Mouse (Mus musculus): Measurements from ENCODE around the gene 2010109A12Rik.
A peak's percentile ranks its signal among the peaks of the same experiment; 100 is the strongest.

2010109A12Rik gene

DNA sequence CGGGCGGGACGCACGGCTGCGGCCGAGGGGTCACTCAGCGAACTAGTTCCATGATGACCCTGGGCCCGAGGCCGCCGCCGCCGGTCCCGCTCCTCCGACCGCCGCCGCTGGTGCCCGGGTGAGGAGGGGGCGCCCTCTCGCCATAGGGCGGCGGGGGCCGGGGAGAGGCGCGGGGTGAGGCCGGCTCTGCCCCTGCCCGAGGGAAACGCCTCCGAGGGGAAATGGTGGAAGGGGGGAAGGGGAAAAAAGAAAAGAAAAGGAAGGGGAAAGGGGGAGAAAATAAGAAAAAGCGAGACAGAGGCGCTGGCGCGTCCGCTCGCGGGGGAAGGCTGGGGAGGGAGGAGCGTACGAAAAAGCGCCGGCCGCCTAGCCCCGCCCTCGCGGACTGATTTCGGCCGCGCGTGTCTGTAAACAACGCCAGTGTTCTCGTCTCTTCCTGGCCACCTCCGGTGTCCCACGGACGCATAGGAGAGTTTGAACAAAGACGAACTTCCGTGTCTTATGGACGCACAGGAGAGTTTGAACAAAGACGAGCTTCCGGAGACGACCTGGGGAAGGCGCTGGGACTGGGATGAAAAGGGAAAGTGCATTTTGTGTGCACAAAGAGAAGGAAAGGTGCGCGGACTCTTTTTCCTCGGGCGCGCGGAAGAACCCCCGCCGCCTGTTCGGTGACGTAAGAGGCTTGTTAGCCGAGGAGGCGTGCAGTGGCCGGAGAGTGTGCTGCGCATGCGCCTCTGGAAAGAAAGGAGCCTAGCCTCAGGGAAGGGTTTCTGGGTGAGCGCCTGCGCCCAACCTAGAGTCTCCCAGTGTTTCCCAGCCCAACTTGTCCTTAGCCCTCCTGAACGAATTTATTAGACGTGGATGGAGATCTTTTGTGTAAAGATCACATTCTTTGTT lies at the start of gene 2010109A12Rik, which contains the start of gene Ccni:
Gene 2010109A12Rik, plus strand, starts transcription at position 410 of the 897 bp plus-strand sequence.
Gene Ccni, minus strand, starts transcription at position 387 of the 897 bp plus-strand sequence.
- peak; percentile 97 for DNase-seq (ENCODE audit: low read depth, low spot score)

GRCm38 (mm10) chr5:93163541-93163940 lies 42.8 kb upstream of the 2010109A12Rik start:
- peak; percentile 59 for DNase-seq (ENCODE audit: low read depth, low spot score)

GRCm38 (mm10) chr5:93167919-93168516 lies 38.3 kb upstream of the 2010109A12Rik start:
- DNase-seq (ENCODE audit: low read depth, low spot score): no peak

DNA sequence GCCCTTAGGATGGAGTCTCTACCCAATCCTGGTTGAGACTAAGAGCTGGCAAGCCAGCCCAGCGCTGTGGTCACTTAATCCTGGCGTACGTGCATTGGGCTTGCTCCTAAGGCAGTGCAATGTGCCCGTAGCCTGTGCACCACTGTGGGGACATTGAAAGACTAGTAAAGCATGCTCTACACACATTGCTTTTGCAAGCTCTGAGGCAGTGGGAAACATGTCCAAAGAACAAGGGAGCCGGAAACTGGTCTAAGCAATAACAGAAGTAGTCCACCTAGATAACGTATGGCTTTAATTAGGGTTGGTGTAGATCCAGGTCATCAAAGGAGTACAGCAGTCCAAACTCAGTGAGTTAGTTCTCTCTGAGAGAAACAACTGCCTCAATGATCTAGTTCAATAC lies 37.7 kb upstream of the 2010109A12Rik start:
- no peak for DNase-seq (ENCODE audit: low read depth, low spot score)

DNA sequence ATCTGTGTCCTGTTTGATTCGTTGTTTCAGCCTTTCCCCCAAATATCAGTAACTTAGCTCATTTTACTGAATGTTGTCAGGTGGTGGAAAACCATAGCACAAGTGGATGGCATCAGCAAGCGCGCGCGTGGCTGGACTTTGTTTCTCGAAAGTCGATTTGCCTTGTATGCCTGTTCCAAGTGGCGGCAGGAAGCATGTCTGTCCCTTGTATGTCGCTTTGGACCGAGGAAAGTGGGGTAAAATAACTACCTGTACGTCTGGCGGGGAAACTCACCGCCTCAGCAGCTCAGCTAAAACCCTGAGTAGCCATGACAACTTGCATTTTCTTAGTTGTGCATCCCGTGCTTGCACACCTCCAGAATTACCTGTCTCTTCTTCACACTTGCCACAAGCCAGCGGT lies 34.9 kb upstream of the 2010109A12Rik start:
- no peak for DNase-seq (ENCODE audit: low read depth, low spot score)

DNA sequence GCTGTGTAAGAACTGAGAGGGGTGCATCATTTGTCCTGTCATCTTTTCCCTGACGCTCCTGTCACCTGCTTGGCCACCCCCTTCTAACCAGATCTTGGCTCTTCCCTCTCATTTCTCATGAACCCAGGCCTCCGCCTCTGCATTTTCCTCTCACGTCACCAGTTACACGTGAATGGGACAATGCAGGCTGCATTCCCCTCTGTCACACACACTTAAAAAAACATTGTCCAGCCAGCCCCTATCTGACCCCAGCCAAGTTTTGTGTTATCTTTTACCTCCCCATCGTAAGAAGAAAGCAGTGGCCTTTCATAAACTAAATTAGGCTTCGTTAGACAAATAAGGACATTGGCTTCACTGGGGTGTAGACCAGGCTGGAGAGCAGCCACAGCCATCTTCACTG lies 33.8 kb upstream of the 2010109A12Rik start:
- DNase-seq (ENCODE audit: low read depth, low spot score): no peak

- no peak for DNase-seq (ENCODE audit: low read depth, low spot score)
Measured at GRCm38 (mm10) chr5:93174675-93175074, 31.6 kb upstream of the 2010109A12Rik start.

DNA sequence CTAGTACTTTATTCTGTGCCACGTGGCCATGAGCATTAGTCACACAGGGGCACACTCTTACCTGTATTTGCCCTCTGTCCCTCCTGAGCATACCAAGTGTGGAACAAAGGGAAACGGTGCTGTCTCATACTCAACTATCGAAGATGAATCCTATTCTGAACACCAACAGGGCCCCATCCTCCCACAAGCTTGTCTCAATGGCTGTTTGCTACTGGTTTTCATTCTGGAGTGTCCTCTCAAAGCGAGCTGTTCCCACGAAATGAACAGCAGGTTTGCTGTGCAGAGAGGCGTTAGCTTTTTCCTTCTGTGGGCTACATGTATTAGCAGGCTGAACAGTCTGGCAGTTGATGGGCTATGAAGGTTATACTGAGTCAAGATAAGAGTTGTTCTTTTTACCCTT lies 27.7 kb upstream of the 2010109A12Rik start:
- DNase-seq (ENCODE audit: low read depth, low spot score): no peak

- peak; percentile 62 for DNase-seq (ENCODE audit: low read depth, low spot score)
Measured at GRCm38 (mm10) chr5:93180252-93180651, 26.1 kb upstream of the 2010109A12Rik start.

DNA sequence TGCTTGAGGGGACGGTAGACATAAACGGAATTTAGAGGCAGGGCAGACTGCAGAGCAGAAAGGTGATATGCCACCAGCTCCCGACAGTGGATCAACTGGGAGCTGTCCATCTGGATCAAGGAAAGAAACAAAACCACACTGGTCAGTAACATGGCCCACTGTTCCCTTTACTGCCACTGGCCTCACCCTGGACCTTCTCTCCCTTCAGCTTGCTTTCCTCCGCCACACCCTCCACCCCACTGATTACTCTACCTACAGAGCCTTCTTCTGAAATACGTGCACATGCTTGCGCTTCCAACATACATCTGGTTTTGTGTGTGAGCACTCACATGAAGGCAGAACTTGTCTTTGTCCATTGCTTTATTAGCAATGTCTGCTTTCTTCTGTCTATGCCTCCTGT lies 23.0 kb upstream of the 2010109A12Rik start:
- DNase-seq (ENCODE audit: low read depth, low spot score): no peak

GRCm38 (mm10) chr5:93184548-93184947 lies 21.8 kb upstream of the 2010109A12Rik start:
- DNase-seq (ENCODE audit: low read depth, low spot score): no peak

DNA sequence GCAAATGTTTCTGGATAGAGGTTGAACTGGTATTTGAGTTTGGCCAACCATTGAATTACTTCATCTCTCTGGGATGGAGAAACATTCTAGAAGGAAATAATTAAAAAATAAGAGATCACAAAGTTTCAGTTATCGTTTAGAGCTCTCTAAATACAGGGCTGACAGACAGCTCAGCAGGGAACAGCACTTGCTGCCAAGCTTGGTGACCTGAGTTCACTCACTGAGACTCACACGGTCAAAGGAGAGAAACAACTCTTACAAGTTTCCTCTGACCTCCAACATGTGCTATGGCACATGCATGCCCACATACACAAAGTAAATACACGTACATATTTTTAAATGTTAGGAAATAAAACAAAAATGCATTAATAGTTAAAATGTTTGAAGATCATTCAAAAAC lies 16.7 kb upstream of the 2010109A12Rik start:
- no peak for DNase-seq (ENCODE audit: low read depth, low spot score)

GRCm38 (mm10) chr5:93190428-93190827 lies 15.9 kb upstream of the 2010109A12Rik start:
- DNase-seq (ENCODE audit: low read depth, low spot score): no peak

- no peak for DNase-seq (ENCODE audit: low read depth, low spot score)
Measured at GRCm38 (mm10) chr5:93198232-93198631, 8.1 kb upstream of the 2010109A12Rik start.

GRCm38 (mm10) chr5:93201181-93201580 lies 5.1 kb upstream of the 2010109A12Rik start:
- DNase-seq (ENCODE audit: low read depth, low spot score): no peak

DNA sequence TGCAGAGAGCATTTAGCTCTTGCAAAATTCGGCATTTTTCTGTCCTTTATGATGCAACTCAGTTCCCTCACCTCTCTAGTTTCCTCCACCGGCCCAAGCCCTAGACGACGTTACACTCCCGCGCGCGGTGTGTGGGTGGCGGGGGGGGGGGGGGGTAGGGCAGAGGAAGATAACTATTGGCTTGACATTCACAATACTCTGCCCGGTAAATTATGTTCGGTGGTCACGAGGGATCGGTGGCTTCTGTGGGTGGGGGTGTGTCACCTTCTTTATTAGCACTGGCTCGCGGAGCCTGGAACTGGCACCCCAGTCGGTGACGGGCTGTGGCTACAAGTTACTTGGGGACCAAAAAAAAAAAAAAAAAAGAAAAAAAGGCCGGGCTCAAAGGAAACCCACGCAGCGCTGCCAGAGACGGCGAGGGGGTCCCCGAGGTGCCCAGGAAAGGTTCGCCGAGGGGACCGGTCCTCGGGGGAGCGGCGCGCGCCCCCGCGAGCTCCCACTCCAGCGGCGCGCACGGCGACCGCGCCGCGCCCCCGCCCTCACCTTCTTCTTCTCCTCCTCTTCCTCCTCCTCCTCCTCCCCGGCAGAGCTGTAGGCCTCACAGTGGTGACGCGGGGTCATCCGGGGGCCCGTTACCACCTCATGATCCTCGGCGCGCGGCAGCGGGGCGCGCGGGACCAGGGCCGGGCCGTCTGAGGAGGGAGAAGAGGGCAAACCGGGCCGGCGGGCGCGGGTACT lies 778 bp upstream of the 2010109A12Rik start:
- peak; percentile 70 for DNase-seq (ENCODE audit: low read depth, low spot score)

GRCm38 (mm10) chr5:93207006-93207348 lies 659 bp downstream of the 2010109A12Rik start:
- peak; percentile 59 for DNase-seq (ENCODE audit: low read depth, low spot score)

DNA sequence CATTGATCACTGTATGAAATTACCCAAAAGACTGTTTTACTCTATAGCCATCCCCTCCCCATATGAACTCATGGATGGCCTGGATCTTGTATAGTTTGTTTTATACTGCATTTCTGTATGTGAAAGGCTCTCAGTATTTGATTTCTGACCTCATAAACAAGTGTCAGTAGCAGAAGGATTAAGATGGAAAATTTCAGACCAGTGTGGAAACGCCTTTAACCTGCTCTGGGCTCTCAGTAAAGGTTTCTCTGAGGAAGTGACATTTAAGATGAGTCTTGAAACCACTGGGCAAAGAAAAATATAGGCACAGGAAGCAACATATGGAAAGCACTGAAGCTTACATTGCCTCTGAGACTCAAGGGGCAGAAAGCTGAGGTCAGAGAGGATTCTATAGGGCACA lies 1.2 kb downstream of the 2010109A12Rik start:
- DNase-seq (ENCODE audit: low read depth, low spot score): peak; percentile 19

DNA sequence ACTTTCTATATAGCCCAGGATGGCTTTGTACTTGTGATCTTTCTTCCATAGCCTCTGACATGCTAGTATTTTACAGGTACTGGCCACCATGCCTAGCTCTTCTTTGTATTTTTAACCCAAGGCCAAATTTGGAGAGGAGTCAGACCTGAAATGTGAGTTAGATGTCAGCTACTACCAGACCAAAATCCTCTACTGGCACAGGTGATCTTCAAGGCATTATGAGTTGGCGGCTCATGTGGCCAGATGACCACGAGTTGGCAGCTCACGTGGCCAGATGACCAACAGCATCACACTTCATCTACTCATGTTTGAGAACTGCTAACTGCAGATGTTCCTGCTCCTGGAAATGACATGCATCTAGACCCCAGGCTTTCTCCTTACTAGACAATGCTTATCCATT lies 12.1 kb downstream of the 2010109A12Rik start:
- no peak for DNase-seq (ENCODE audit: low read depth, low spot score)

- DNase-seq (ENCODE audit: low read depth, low spot score): no peak
Measured at GRCm38 (mm10) chr5:93221661-93222060, 15.3 kb downstream of the 2010109A12Rik start.

GRCm38 (mm10) chr5:93224549-93224948 lies 18.2 kb downstream of the 2010109A12Rik start:
- no peak for DNase-seq (ENCODE audit: low read depth, low spot score)

- DNase-seq (ENCODE audit: low read depth, low spot score): no peak
Measured at GRCm38 (mm10) chr5:93227157-93227556, 20.8 kb downstream of the 2010109A12Rik start.
